Mouse (Mus musculus): ENCODE measurements at regions not wholly inside any gene's neighbourhood (a gene's known extent, or its start where the extent isn't known, plus 50 kb on each side); places are given as distances from the start of the nearest gene placed in this dataset.

- no peak for DNase-seq
Observed at GRCm38 (mm10) chr16:66086499-66086898, 271.4 kb downstream of the Vgll3 start.

GRCm38 (mm10) chr16:66092766-66093165 lies 277.7 kb downstream of the Vgll3 start:
- no peak for DNase-seq

GRCm38 (mm10) chr16:66095682-66096081 lies 280.6 kb downstream of the Vgll3 start:
- no peak for DNase-seq

GRCm38 (mm10) chr16:66117930-66118329 lies 302.9 kb downstream of the Vgll3 start:
- DNase-seq = no peak

GRCm38 (mm10) chr16:66137755-66138154 lies 322.7 kb downstream of the Vgll3 start:
- no peak for DNase-seq

- DNase-seq = no peak
Observed at GRCm38 (mm10) chr16:66144765-66145164, 329.7 kb downstream of the Vgll3 start.

- no peak for DNase-seq
Observed at GRCm38 (mm10) chr16:66145280-66145679, 330.2 kb downstream of the Vgll3 start.

- no peak for DNase-seq
Observed at GRCm38 (mm10) chr16:66168289-66168688, 353.2 kb downstream of the Vgll3 start.

- peak in 1 of 2 experiments; percentile 4 for DNase-seq
Observed at GRCm38 (mm10) chr16:66190801-66191200, 375.7 kb downstream of the Vgll3 start.

- DNase-seq = no peak
Observed at GRCm38 (mm10) chr16:66201406-66201805, 386.3 kb downstream of the Vgll3 start.

All from adrenal gland, postnatal 36 days (tissue).